Mouse (Mus musculus) thymus, adult 2 months (tissue): ENCODE data around the gene Rasa3. TPM values are rescaled to one million over a fixed set of nuclear protein-coding genes. Genes with fewer than 3 reads are reported as not detected.

Experiments
- DNase-seq: peaks from one replicate; pipeline ENCODE4 v3.0.0; 2021
- H3K27ac ChIP-seq: fragments of 200-500 bp; 2 replicates; pipeline ENCODE4 v1.5.1; 2012; ENCODE audit warnings: low read length, control low read depth; ENCODE audit not compliant: control insufficient read depth, insufficient read depth
- H3K27me3 ChIP-seq: fragments of 200-500 bp; 2 replicates; pipeline ENCODE4 v1.6.1; 2012; ENCODE audit warnings: mild to moderate bottlenecking, low read length, moderate library complexity, mixed read lengths; ENCODE audit not compliant: control insufficient read depth, insufficient read depth
- H3K36me3 ChIP-seq: fragments of 200-500 bp; 2 replicates; pipeline ENCODE4 v1.6.1; 2012; ENCODE audit warnings: mild to moderate bottlenecking, low read length, moderate library complexity; ENCODE audit not compliant: control insufficient read depth, insufficient read depth
- H3K4me1 ChIP-seq: fragments of 200-500 bp; replicated peaks from 2 replicates; pipeline ENCODE4 v1.6.1; 2012; ENCODE audit warnings: low read length; ENCODE audit not compliant: control insufficient read depth, insufficient read depth
- H3K4me3 ChIP-seq: fragments of 200-500 bp; 2 replicates; pipeline ENCODE4 v1.5.1; 2012; ENCODE audit warnings: mild to moderate bottlenecking, low read length, control low read depth, moderate library complexity; ENCODE audit not compliant: control insufficient read depth, insufficient read depth
- CTCF ChIP-seq: fragments of 200-500 bp; IDR thresholded peaks from 2 replicates; pipeline ENCODE4 v1.5.1; 2012; ENCODE audit warnings: mild to moderate bottlenecking, control low read depth, low read length, moderate library complexity, borderline replicate concordance; ENCODE audit not compliant: control insufficient read depth, poor library complexity, insufficient read depth; ENCODE audit errors: extremely low read depth
- POLR2A ChIP-seq: fragments of 200-500 bp; IDR thresholded peaks from 2 replicates; pipeline ENCODE4 v1.6.1; 2012; ENCODE audit warnings: mild to moderate bottlenecking, low read length, control low read depth, moderate library complexity; ENCODE audit not compliant: control insufficient read depth, poor library complexity, insufficient read depth; ENCODE audit errors: extremely low read depth
- WGBS: fragments of 180-500 bp; shearing (Covaris S2); methylation state at CpG from one replicate; pipeline ENCODE4 v1.1.7; 2018; 5-methylcytosine and 5-hydroxymethylcytosine counted together
- polyA plus RNA-seq: library from polyadenylated mRNA; depleted of rRNA; stranded (reverse); fragments of >200 nt; gene quantifications from 2 replicates; pipeline ENCODE4 v1.2.3, GENCODE M21; 2012

Gene Rasa3
- polyA plus RNA-seq, 1 experiment = 57.5 TPM

GRCm38 (mm10) chr8:13627591-13627990, 49.8 kb downstream of the Rasa3 start:
- Histone ChIP-seq H3K4me1 (peaks cover 18% of the 10 kb centered on the region), H3K36me3 (no peaks in the 10 kb centered on the region; the same call in 1 of the 2 replicates), H3K27ac (no peak overlapping the region), H3K27me3 (no peaks in the 10 kb centered on the region), H3K4me3 (no peak overlapping the region)
- WGBS = 78% methylated on average over 5 of the region's 5 CpGs
- no peak for DNase-seq
- TF ChIP-seq CTCF (no peak), POLR2A (no peak)

GRCm38 (mm10) chr8:13626114-13626513, 51.3 kb downstream of the Rasa3 start:
- no peak for DNase-seq
- 96% methylated on average over 10 of the region's 10 CpGs for WGBS
- H3K4me3 ChIP-seq = no peak overlapping the region
- TF ChIP-seq POLR2A (no peak), CTCF (no peak)
- no peaks in the 10 kb centered on the region for H3K27me3 ChIP-seq
- peaks cover 18% of the 10 kb centered on the region for H3K4me1 ChIP-seq
- no peaks in the 10 kb centered on the region; the same call in 1 of the 2 replicates for H3K36me3 ChIP-seq
- no peak overlapping the region for H3K27ac ChIP-seq

GRCm38 (mm10) chr8:13625281-13625970, 52.0 kb downstream of the Rasa3 start:
- Histone ChIP-seq H3K27ac (no peak overlapping the region), H3K36me3 (no peaks in the 10 kb centered on the region), H3K4me3 (no peak overlapping the region), H3K4me1 (peaks cover 14% of the 10 kb centered on the region), H3K27me3 (no peaks in the 10 kb centered on the region)
- TF ChIP-seq POLR2A = no peak
- no peak for TF ChIP-seq CTCF
- no peak for DNase-seq
- WGBS = 91% methylated on average over 5 of the region's 5 CpGs

- peaks cover 17% of the 10 kb centered on the region for H3K4me1 ChIP-seq
- H3K27ac ChIP-seq = no peak overlapping the region
- no peak overlapping the region for H3K4me3 ChIP-seq
- WGBS = 67% methylated on average over 11 of the region's 11 CpGs
- no peak for DNase-seq
- no peaks in the 10 kb centered on the region for H3K27me3 ChIP-seq
- H3K36me3 ChIP-seq = no peaks in the 10 kb centered on the region
- TF ChIP-seq POLR2A (no peak), CTCF (no peak)
Observed at GRCm38 (mm10) chr8:13624863-13625262, 52.5 kb downstream of the Rasa3 start.

- H3K4me3 ChIP-seq = no peak overlapping the region
- no peak overlapping the region for H3K27ac ChIP-seq
- peaks cover 17% of the 10 kb centered on the region for H3K4me1 ChIP-seq
- DNase-seq = no peak
- 13% methylated on average over 10 of the region's 10 CpGs for WGBS
- TF ChIP-seq POLR2A (no peak), CTCF (no peak)
- H3K36me3 ChIP-seq = no peaks in the 10 kb centered on the region
- H3K27me3 ChIP-seq = no peaks in the 10 kb centered on the region
Observed at GRCm38 (mm10) chr8:13623911-13624421, 53.4 kb downstream of the Rasa3 start.

- WGBS = 80% methylated on average over 9 of the region's 9 CpGs
- TF ChIP-seq POLR2A (no peak), CTCF (no peak)
- Histone ChIP-seq H3K4me3 (no peak overlapping the region), H3K4me1 (peaks cover 17% of the 10 kb centered on the region), H3K27me3 (no peaks in the 10 kb centered on the region), H3K36me3 (no peaks in the 10 kb centered on the region), H3K27ac (no peak overlapping the region)
- DNase-seq = no peak
Observed at GRCm38 (mm10) chr8:13623038-13623750, 54.2 kb downstream of the Rasa3 start.
